Mouse (Mus musculus) naive thymus-derived CD4-positive, alpha-beta T cell, adult 2 months (primary cell): ENCODE measurements around the gene Olfr761.
"Not testable (repeated sequence)": the region's sequence is repeated elsewhere in the genome, so short reads cannot be mapped to it uniquely, and the experiment has no call there.

ENCODE experiments used
- DNase-seq: peaks from one replicate; pipeline ENCODE4 v3.0.0-alpha.2; 2011; ENCODE audit warnings: low read depth

Gene Olfr761

GRCm38 (mm10) chr17:37952979-37953378, at the start of gene Olfr761:
Gene Olfr761 (minus strand): TSS chr17:37953079.
- no peak for DNase-seq

GRCm38 (mm10) chr17:37995635-37996307, 42.9 kb upstream of the Olfr761 start:
- no peak for DNase-seq

- DNase-seq, result no peak
Observed at GRCm38 (mm10) chr17:37990453-37990961, 37.6 kb upstream of the Olfr761 start.

GRCm38 (mm10) chr17:37973591-37973990, 20.7 kb upstream of the Olfr761 start:
- DNase-seq, result no peak

GRCm38 (mm10) chr17:37920248-37920647, 32.6 kb downstream of the Olfr761 start, which contains the start of gene Olfr128:
Gene Olfr128 (plus strand): TSS chr17:37920548.
- no peak for DNase-seq

- not testable (repeated sequence) for DNase-seq
Observed at GRCm38 (mm10) chr17:37906821-37907220, 46.1 kb downstream of the Olfr761 start.
